Mouse (Mus musculus) ES-Bruce4 (cell line): Measurements from ENCODE around the gene Rbms3. TPM values are rescaled to one million over a fixed set of nuclear protein-coding genes. Genes with fewer than 3 reads are reported as not detected.

Experiments used
- H3K27ac ChIP-seq: 2 replicates; pipeline ENCODE4 v1.5.1; 2012; ENCODE audit warnings: low read length, inconsistent platforms; ENCODE audit not compliant: insufficient read depth
- H3K27me3 ChIP-seq: 2 replicates; pipeline ENCODE4 v1.6.1; 2012; ENCODE audit warnings: mild to moderate bottlenecking, low read length, inconsistent platforms; ENCODE audit not compliant: control insufficient read depth, poor library complexity, insufficient read depth, severe bottlenecking
- H3K36me3 ChIP-seq: 2 replicates; pipeline ENCODE4 v1.6.1; 2012; ENCODE audit warnings: inconsistent platforms, mild to moderate bottlenecking, low read length, moderate library complexity; ENCODE audit not compliant: control insufficient read depth, poor library complexity, insufficient read depth, severe bottlenecking
- H3K4me1 ChIP-seq: one replicate; pipeline ENCODE4 v1.8.1; 2011; ENCODE audit warnings: low read length; ENCODE audit not compliant: control insufficient read depth, insufficient read depth
- H3K4me3 ChIP-seq: 2 replicates; pipeline ENCODE4 v1.5.1; 2011; ENCODE audit warnings: low read depth, mild to moderate bottlenecking, low read length
- H3K9ac ChIP-seq: 2 replicates; pipeline ENCODE4 v1.6.1; 2012; ENCODE audit warnings: low read depth, mild to moderate bottlenecking, inconsistent platforms; ENCODE audit not compliant: poor library complexity, severe bottlenecking
- H3K9me3 ChIP-seq: replicated peaks from 2 replicates; pipeline ENCODE4 v1.6.1; 2012; ENCODE audit warnings: mild to moderate bottlenecking, low read length, inconsistent platforms; ENCODE audit not compliant: control insufficient read depth, poor library complexity, insufficient read depth, severe bottlenecking
- CTCF ChIP-seq: IDR thresholded peaks from one replicate; pipeline ENCODE4 v1.8.1; 2011; ENCODE audit warnings: low read depth, low read length
- EP300 ChIP-seq: IDR thresholded peaks from 2 replicates; pipeline ENCODE4 v1.6.1; 2011; ENCODE audit warnings: low read depth, low read length; ENCODE audit not compliant: insufficient read depth
- POLR2A ChIP-seq: IDR thresholded peaks from one replicate; pipeline ENCODE4 v1.8.1; 2011; ENCODE audit warnings: low read length; ENCODE audit not compliant: insufficient read depth
- polyA plus RNA-seq: library from polyadenylated mRNA; stranded (reverse); fragments of >200 nt; gene quantifications from 2 replicates; pipeline ENCODE4 v1.2.4, GENCODE M21; 2011; ENCODE audit warnings: low read depth; ENCODE audit not compliant: missing spikeins, insufficient read depth, insufficient read length

Gene Rbms3
- polyA plus RNA-seq, 1 experiment, result 1.8 TPM

- H3K27me3 ChIP-seq, result no peaks in the 10 kb centered on the region
- peak overlapping the region; percentile 36; the same call in 1 of the 2 replicates for H3K4me3 ChIP-seq
- H3K9me3 ChIP-seq, result no peaks in the 10 kb centered on the region
- no peaks in the 10 kb centered on the region for H3K36me3 ChIP-seq
- H3K9ac ChIP-seq, result no peak overlapping the region
- TF ChIP-seq CTCF, result no peak
- no peak overlapping the region for H3K27ac ChIP-seq
- no peaks in the 10 kb centered on the region for H3K4me1 ChIP-seq
Observed at GRCm38 (mm10) chr9:117251521-117252368, 378.0 kb downstream of the Rbms3 start.

GRCm38 (mm10) chr9:117250831-117251165 lies 378.9 kb downstream of the Rbms3 start:
- no peaks in the 10 kb centered on the region for H3K27me3 ChIP-seq
- H3K4me3 ChIP-seq, result no peak overlapping the region
- TF ChIP-seq CTCF (no peak), POLR2A (no peak), EP300 (no peak)
- no peaks in the 10 kb centered on the region for H3K36me3 ChIP-seq
- H3K9me3 ChIP-seq, result no peaks in the 10 kb centered on the region
- no peaks in the 10 kb centered on the region for H3K4me1 ChIP-seq
- no peak overlapping the region for H3K27ac ChIP-seq
- no peak overlapping the region for H3K9ac ChIP-seq

GRCm38 (mm10) chr9:117250036-117250830 lies 379.5 kb downstream of the Rbms3 start:
- Histone ChIP-seq H3K36me3 (no peaks in the 10 kb centered on the region), H3K9me3 (no peaks in the 10 kb centered on the region), H3K4me3 (no peak overlapping the region), H3K27me3 (no peaks in the 10 kb centered on the region), H3K9ac (no peak overlapping the region), H3K4me1 (no peaks in the 10 kb centered on the region), H3K27ac (no peak overlapping the region)
- TF ChIP-seq POLR2A (no peak), CTCF (no peak), EP300 (no peak)

GRCm38 (mm10) chr9:117247311-117247980 lies 382.3 kb downstream of the Rbms3 start:
- Histone ChIP-seq H3K9ac (no peak overlapping the region), H3K27me3 (no peaks in the 10 kb centered on the region), H3K36me3 (no peaks in the 10 kb centered on the region), H3K4me1 (no peaks in the 10 kb centered on the region), H3K4me3 (no peak overlapping the region), H3K9me3 (no peaks in the 10 kb centered on the region), H3K27ac (no peak overlapping the region)
- TF ChIP-seq POLR2A, result no peak
- no peak for TF ChIP-seq CTCF
- no peak for TF ChIP-seq EP300

DNA sequence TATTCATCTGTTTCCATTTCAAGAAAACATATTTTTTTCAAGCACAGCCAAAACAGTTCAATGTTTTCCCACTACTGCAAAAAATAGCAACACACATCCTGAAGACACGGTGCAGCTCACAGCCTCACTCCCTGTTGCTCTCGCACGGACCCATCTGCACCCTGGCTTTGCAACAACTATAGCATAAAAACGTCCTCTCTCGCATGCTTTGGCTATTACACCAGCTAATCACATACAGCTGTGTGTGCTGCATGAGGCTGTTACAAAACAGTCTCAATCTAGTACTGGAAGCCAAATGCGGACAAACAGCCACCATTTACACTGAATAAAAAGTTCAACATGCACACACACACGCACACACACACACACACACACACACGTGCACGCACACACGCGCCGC lies 383.5 kb downstream of the Rbms3 start:
- no peaks in the 10 kb centered on the region for H3K36me3 ChIP-seq
- no peak overlapping the region for H3K27ac ChIP-seq
- no peak overlapping the region for H3K4me3 ChIP-seq
- no peaks in the 10 kb centered on the region for H3K27me3 ChIP-seq
- H3K4me1 ChIP-seq, result no peaks in the 10 kb centered on the region
- no peaks in the 10 kb centered on the region for H3K9me3 ChIP-seq
- TF ChIP-seq EP300 (no peak), CTCF (no peak), POLR2A (no peak)
- no peak overlapping the region for H3K9ac ChIP-seq

- no peaks in the 10 kb centered on the region for H3K4me1 ChIP-seq
- TF ChIP-seq CTCF (no peak), EP300 (no peak), POLR2A (no peak)
- no peak overlapping the region for H3K27ac ChIP-seq
- no peaks in the 10 kb centered on the region for H3K27me3 ChIP-seq
- peaks cover 4% of the 10 kb centered on the region; the same call in 1 of the 2 replicates for H3K9me3 ChIP-seq
- H3K36me3 ChIP-seq, result no peaks in the 10 kb centered on the region
- no peak overlapping the region for H3K4me3 ChIP-seq
- no peak overlapping the region for H3K9ac ChIP-seq
Observed at GRCm38 (mm10) chr9:117243365-117243764, 386.3 kb downstream of the Rbms3 start.
